Mouse (Mus musculus) intestine, embryonic 16.5 days (tissue): Measurements from ENCODE around the gene Rhou. TPM values are rescaled to one million over a fixed set of nuclear protein-coding genes. Genes with fewer than 3 reads are reported as not detected.

Experiments used
- ATAC-seq: fragments of 200-750 bp; cut with Nextera tagmentation; 2 replicates; pipeline ENCODE4 v1.8.0; 2017; ENCODE audit warnings: moderate TSS enrichment, moderate library complexity
- H3K27ac ChIP-seq: fragments of 300-500 bp; sonication (generic); 2 replicates; pipeline ENCODE4 v1.5.1; 2014; ENCODE audit warnings: mild to moderate bottlenecking, low read length
- H3K27me3 ChIP-seq: fragments of 300-500 bp; sonication (generic); replicated peaks from 2 replicates; pipeline ENCODE4 v1.6.1; 2014; ENCODE audit warnings: low read length, control low read depth, mixed read lengths; ENCODE audit not compliant: control insufficient read depth, insufficient read depth
- H3K36me3 ChIP-seq: fragments of 300-500 bp; sonication (generic); 2 replicates; pipeline ENCODE4 v1.6.1; 2014; ENCODE audit warnings: low read length, control low read depth; ENCODE audit not compliant: control insufficient read depth, insufficient read depth
- H3K4me1 ChIP-seq: fragments of 300-500 bp; sonication (generic); 2 replicates; pipeline ENCODE4 v1.6.1; 2014; ENCODE audit warnings: low read length, control low read depth, mixed read lengths; ENCODE audit not compliant: control insufficient read depth, insufficient read depth
- H3K4me2 ChIP-seq: fragments of 300-500 bp; sonication (generic); 2 replicates; pipeline ENCODE4 v1.6.1; 2014; ENCODE audit warnings: low read depth, low read length, control low read depth
- H3K4me3 ChIP-seq: fragments of 300-500 bp; sonication (generic); 2 replicates; pipeline ENCODE4 v1.5.1; 2014; ENCODE audit warnings: mild to moderate bottlenecking, low read length
- H3K9ac ChIP-seq: fragments of 300-500 bp; sonication (generic); 2 replicates; pipeline ENCODE4 v1.6.1; 2014; ENCODE audit warnings: low read depth, low read length
- H3K9me3 ChIP-seq: fragments of 300-500 bp; sonication (generic); 2 replicates; pipeline ENCODE4 v1.6.1; 2016; ENCODE audit warnings: low read length, control low read depth; ENCODE audit not compliant: control insufficient read depth
- WGBS: fragments of 180-500 bp; shearing (Covaris S2); extraction: QIAGEN DNeasy Blood & Tissue Kit; methylation state at CpG from one replicate; pipeline ENCODE4 v1.1.7; 2014; 5-methylcytosine and 5-hydroxymethylcytosine counted together
- polyA plus RNA-seq: library from polyadenylated mRNA; unstranded; fragments of >200 nt; fragmentation: Nextera tagmentation; extraction: Ambion mirVana; gene quantifications from 2 replicates; pipeline ENCODE4 v1.2.1, GENCODE M21; 2015

The Rhou gene
- polyA plus RNA-seq, 1 experiment from 2014 or later, result 5.3 TPM

GRCm38 (mm10) chr8:123645229-123645628, 8.5 kb upstream of the Rhou start:
- Histone ChIP-seq H3K9me3 (no peaks in the 10 kb centered on the region), H3K27ac (peak overlapping the region; percentile 89), H3K9ac (peak overlapping the region; percentile 46), H3K4me1 (peaks cover 26% of the 10 kb centered on the region), H3K4me2 (peak overlapping the region; percentile 17; the same call in 1 of the 2 replicates), H3K27me3 (0 out of 2 replicates have a peak, but pooled peaks cover 3% of the 10 kb centered on the region), H3K4me3 (no peak overlapping the region), H3K36me3 (no peaks in the 10 kb centered on the region)
- peak; percentile 78 for ATAC-seq
- WGBS, result 56% methylated on average over 9 of the region's 9 CpGs

- Histone ChIP-seq H3K4me3 (no peak overlapping the region), H3K27ac (peak overlapping the region; percentile 86), H3K27me3 (no peaks in the 10 kb centered on the region), H3K4me1 (peaks cover 35% of the 10 kb centered on the region), H3K36me3 (no peaks in the 10 kb centered on the region), H3K4me2 (peak overlapping the region; percentile 20), H3K9me3 (no peaks in the 10 kb centered on the region), H3K9ac (0 out of 2 replicates have a peak overlapping the region, but pooled peaks have one; percentile 17)
- 41% methylated on average over 17 of the region's 17 CpGs for WGBS
- ATAC-seq, result peak; percentile 71
Measured at GRCm38 (mm10) chr8:123648245-123649170, 5.2 kb upstream of the Rhou start.

GRCm38 (mm10) chr8:123649483-123649882, 4.2 kb upstream of the Rhou start:
- H3K4me3 ChIP-seq, result no peak overlapping the region
- no peak overlapping the region for H3K9ac ChIP-seq
- ATAC-seq, result no peak
- 69% methylated on average over 12 of the region's 12 CpGs for WGBS
- no peaks in the 10 kb centered on the region for H3K27me3 ChIP-seq
- no peaks in the 10 kb centered on the region for H3K9me3 ChIP-seq
- H3K4me2 ChIP-seq, result peak overlapping the region; percentile 20; the same call in 1 of the 2 replicates
- no peak overlapping the region for H3K27ac ChIP-seq
- H3K4me1 ChIP-seq, result peaks cover 33% of the 10 kb centered on the region
- H3K36me3 ChIP-seq, result no peaks in the 10 kb centered on the region

GRCm38 (mm10) chr8:123651390-123652098, 2.2 kb upstream of the Rhou start:
- Histone ChIP-seq H3K27ac (no peak overlapping the region), H3K9ac (no peak overlapping the region), H3K36me3 (no peaks in the 10 kb centered on the region), H3K4me3 (no peak overlapping the region), H3K9me3 (no peaks in the 10 kb centered on the region), H3K4me1 (peaks cover 38% of the 10 kb centered on the region), H3K27me3 (no peaks in the 10 kb centered on the region), H3K4me2 (no peak overlapping the region)
- ATAC-seq, result no peak
- WGBS, result 75% methylated on average over 5 of the region's 5 CpGs

GRCm38 (mm10) chr8:123652641-123653040, 1.1 kb upstream of the Rhou start:
- no peaks in the 10 kb centered on the region for H3K27me3 ChIP-seq
- no peak overlapping the region for H3K4me2 ChIP-seq
- H3K4me3 ChIP-seq, result no peak overlapping the region
- peaks cover 38% of the 10 kb centered on the region for H3K4me1 ChIP-seq
- no peaks in the 10 kb centered on the region for H3K36me3 ChIP-seq
- 67% methylated on average over 4 of the region's 4 CpGs for WGBS
- H3K9me3 ChIP-seq, result no peaks in the 10 kb centered on the region
- no peak overlapping the region for H3K27ac ChIP-seq
- no peak overlapping the region for H3K9ac ChIP-seq
- no peak for ATAC-seq

GRCm38 (mm10) chr8:123653994-123654569, 353 bp downstream of the Rhou start:
- Histone ChIP-seq H3K4me1 (peaks cover 27% of the 10 kb centered on the region), H3K4me2 (peak overlapping the region; percentile 51), H3K36me3 (no peaks in the 10 kb centered on the region), H3K27ac (peak overlapping the region; percentile 80), H3K27me3 (no peaks in the 10 kb centered on the region), H3K9me3 (no peaks in the 10 kb centered on the region), H3K9ac (peak overlapping the region; percentile 94), H3K4me3 (peak overlapping the region; percentile 77)
- peak; percentile 80 for ATAC-seq
- under 1% methylated on average over 76 of the region's 77 CpGs for WGBS

- no peaks in the 10 kb centered on the region for H3K36me3 ChIP-seq
Measured at GRCm38 (mm10) chr8:123654763-123655162, 1.0 kb downstream of the Rhou start.

GRCm38 (mm10) chr8:123655351-123655779, 1.6 kb downstream of the Rhou start:
- 10% methylated on average over 8 of the region's 8 CpGs for WGBS
- peak overlapping the region; percentile 77 for H3K4me3 ChIP-seq
- H3K36me3 ChIP-seq, result no peaks in the 10 kb centered on the region
- H3K4me1 ChIP-seq, result peaks cover 20% of the 10 kb centered on the region
- H3K27me3 ChIP-seq, result no peaks in the 10 kb centered on the region
- peak overlapping the region; percentile 94 for H3K9ac ChIP-seq
- peak overlapping the region; percentile 51 for H3K4me2 ChIP-seq
- no peak for ATAC-seq
- H3K27ac ChIP-seq, result peak overlapping the region; percentile 80
- no peaks in the 10 kb centered on the region for H3K9me3 ChIP-seq

More at GRCm38 (mm10) chr8:123654763-123655162, 1.0 kb downstream of the Rhou start:
- Histone ChIP-seq H3K9ac (peak overlapping the region; percentile 94), H3K9me3 (no peaks in the 10 kb centered on the region), H3K27me3 (no peaks in the 10 kb centered on the region), H3K4me1 (peaks cover 21% of the 10 kb centered on the region), H3K27ac (peak overlapping the region; percentile 80), H3K4me2 (peak overlapping the region; percentile 51), H3K4me3 (peak overlapping the region; percentile 77)
- 14% methylated on average over 5 of the region's 5 CpGs for WGBS
- no peak for ATAC-seq

- Histone ChIP-seq H3K27ac (no peak overlapping the region), H3K9me3 (no peaks in the 10 kb centered on the region), H3K9ac (no peak overlapping the region), H3K4me1 (peaks cover 16% of the 10 kb centered on the region), H3K4me2 (no peak overlapping the region), H3K36me3 (no peaks in the 10 kb centered on the region), H3K27me3 (no peaks in the 10 kb centered on the region), H3K4me3 (no peak overlapping the region)
- no peak for ATAC-seq
- 91% methylated on average over 8 of the region's 8 CpGs for WGBS
Measured at GRCm38 (mm10) chr8:123657826-123658225, 4.1 kb downstream of the Rhou start.
